Mouse (Mus musculus) C2C12 (cell line): Measurements from ENCODE around the gene Dnajc30. TPM values are rescaled to one million over a fixed set of nuclear protein-coding genes. Genes with fewer than 3 reads are reported as not detected.
A peak's percentile ranks its signal among the peaks of the same experiment; 100 is the strongest.

Experiments used
- H3K27me3 ChIP-seq: one replicate; pipeline ENCODE4 v1.6.1; 2011; ENCODE audit not compliant: control insufficient read depth, insufficient read depth, insufficient read length
- H3K36me3 ChIP-seq: one replicate; pipeline ENCODE4 v1.6.1; 2011; ENCODE audit not compliant: control insufficient read depth, insufficient read depth
- H3K4me3 ChIP-seq: one replicate; pipeline ENCODE4 v1.5.1; 2011; ENCODE audit warnings: mild to moderate bottlenecking, control low read depth; ENCODE audit not compliant: poor library complexity, insufficient read depth, severe bottlenecking
- H3K79me2 ChIP-seq: one replicate; pipeline ENCODE4 v1.6.1; 2011; ENCODE audit not compliant: control insufficient read depth, insufficient read depth
- H3K79me3 ChIP-seq: one replicate; pipeline ENCODE4 v1.6.1; 2011; ENCODE audit warnings: low read depth, control low read depth
- H3ac ChIP-seq: one replicate; pipeline ENCODE3; 2011; ENCODE audit warnings: low read depth; ENCODE audit not compliant: control insufficient read depth, insufficient read length
- CEBPB ChIP-seq: IDR thresholded peaks from one replicate; pipeline ENCODE4 v1.6.1; 2011; ENCODE audit warnings: low read depth, mild to moderate bottlenecking, control low read depth, moderate library complexity
- CTCF ChIP-seq: IDR thresholded peaks from one replicate; pipeline ENCODE4 v1.5.1; 2011; ENCODE audit not compliant: control insufficient read depth, insufficient read depth, insufficient read length
- FOSL1 ChIP-seq: IDR thresholded peaks from one replicate; pipeline ENCODE4 v1.8.0; 2011; ENCODE audit warnings: mild to moderate bottlenecking, low read length; ENCODE audit not compliant: poor library complexity, insufficient read depth, severe bottlenecking
- MAX ChIP-seq: IDR thresholded peaks from one replicate; pipeline ENCODE4 v1.6.1; 2011; ENCODE audit warnings: mild to moderate bottlenecking, control low read depth
- MYOD1 ChIP-seq: IDR thresholded peaks from one replicate; pipeline ENCODE4 v1.6.1; 2011; ENCODE audit warnings: low read depth; ENCODE audit not compliant: control insufficient read depth, insufficient read length
- MYOG ChIP-seq: IDR thresholded peaks from one replicate; pipeline ENCODE4 v1.6.1; 2011; ENCODE audit not compliant: control insufficient read depth, insufficient read length; ENCODE audit errors: extremely low read depth
- USF1 ChIP-seq: IDR thresholded peaks from one replicate; pipeline ENCODE4 v1.6.1; 2011; ENCODE audit warnings: low read depth, mild to moderate bottlenecking, control low read depth, moderate library complexity
- polyA plus RNA-seq: library from polyadenylated mRNA; unstranded; fragments of >200 nt; fragmentation: generic; extraction: Trizol; gene quantifications from one replicate; pipeline ENCODE4 v1.2.1, GENCODE M21; 2012; ENCODE audit warnings: missing spikeins

Gene Dnajc30
- polyA plus RNA-seq, 1 experiment: 16.8 TPM

DNA sequence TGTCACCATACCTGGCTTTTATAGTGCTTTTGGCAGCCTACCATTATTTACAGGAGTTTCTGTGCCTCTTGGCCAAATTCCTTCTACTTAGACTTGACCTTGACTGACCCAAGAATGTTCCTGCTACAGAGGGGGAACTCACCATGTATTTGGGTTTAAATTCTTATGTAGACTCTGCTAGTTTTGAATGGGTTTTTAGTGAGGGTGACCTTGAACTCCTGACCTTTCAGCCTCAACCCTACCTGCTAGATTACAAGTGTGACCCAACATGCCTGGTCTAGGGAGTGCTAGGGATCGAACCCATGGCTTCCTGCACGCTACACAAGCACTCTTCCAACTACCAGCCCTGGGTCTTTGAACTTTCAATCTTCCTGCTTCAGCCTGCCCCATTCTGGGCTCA lies 8.1 kb downstream of the Dnajc30 start:
- no peaks in the 10 kb centered on the region for H3K27me3 ChIP-seq
- no peak overlapping the region for H3K4me3 ChIP-seq
- no peaks in the 10 kb centered on the region for H3K79me3 ChIP-seq
- H3ac ChIP-seq: no peak overlapping the region
- no peaks in the 10 kb centered on the region for H3K79me2 ChIP-seq
- no peak for TF ChIP-seq FOSL1
- H3K36me3 ChIP-seq: no peaks in the 10 kb centered on the region

DNA sequence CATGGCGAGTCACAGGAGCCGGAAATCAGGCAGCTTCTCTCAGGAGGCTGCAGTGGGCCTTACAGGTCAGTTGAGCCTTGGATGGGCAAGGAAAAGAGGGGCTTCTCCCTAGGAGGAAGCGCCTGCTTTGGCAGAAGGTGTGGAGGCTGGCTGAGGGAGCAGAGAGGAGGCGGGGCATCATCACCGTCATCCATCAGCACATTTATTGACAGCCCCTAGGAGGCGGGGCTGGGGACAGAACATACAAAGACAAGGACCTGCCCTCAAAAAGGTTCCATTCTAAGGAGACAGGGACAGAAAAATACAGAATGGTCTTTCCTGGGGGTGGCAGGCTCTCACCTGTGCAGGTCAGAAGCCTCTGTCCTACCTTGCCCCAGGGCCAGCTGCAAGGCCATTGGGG lies 8.7 kb downstream of the Dnajc30 start:
- no peak for TF ChIP-seq CEBPB
- no peak for TF ChIP-seq FOSL1
- TF ChIP-seq MYOG: no peak
- no peak for TF ChIP-seq CTCF
- TF ChIP-seq MYOD1: no peak
- TF ChIP-seq USF1: no peak
- no peak for TF ChIP-seq MAX
- no peaks in the 10 kb centered on the region for H3K27me3 ChIP-seq
- no peak overlapping the region for H3ac ChIP-seq
- no peaks in the 10 kb centered on the region for H3K36me3 ChIP-seq
- no peaks in the 10 kb centered on the region for H3K79me3 ChIP-seq
- no peaks in the 10 kb centered on the region for H3K79me2 ChIP-seq
- no peak overlapping the region for H3K4me3 ChIP-seq

DNA sequence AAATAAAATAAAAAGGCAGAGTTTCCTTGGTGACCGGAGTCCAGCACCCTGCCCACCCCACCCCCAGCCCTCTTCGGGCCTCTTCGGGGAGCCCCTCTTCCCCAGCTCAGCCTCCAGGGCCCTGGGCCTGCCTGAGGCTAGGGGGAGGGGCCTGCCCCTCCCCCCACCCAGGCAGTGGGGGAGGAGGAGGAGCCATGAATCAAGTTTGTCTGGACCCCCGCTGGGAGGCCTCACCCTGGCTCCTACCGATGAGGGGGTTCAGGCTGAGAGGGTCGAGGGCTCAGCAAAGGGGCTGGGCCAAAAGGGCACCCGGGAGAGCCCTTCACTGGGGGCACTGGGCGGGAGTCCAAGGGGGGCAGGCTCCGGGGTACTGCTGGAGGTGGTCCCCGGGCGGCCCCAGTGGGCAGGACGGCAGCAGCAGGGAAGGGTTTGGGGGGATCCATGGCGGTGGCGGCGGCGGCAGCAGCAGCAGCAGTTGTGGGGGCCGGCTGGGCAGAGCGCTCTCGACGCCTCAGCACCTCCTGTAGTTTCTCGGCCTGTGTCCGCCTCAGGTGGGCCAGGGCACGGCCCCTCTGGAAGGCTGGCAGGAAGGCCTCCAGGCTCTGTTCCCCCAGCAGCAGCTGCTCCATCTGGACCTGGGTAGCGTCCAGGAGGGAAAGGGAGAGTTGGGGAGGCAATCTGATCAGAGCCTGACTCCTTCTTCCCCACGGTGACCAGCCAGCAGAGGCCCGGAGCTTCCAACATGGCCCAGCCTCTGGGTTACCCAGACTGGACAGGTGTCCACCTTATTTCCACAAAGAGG lies 9.5 kb downstream of the Dnajc30 start:
- Histone ChIP-seq H3K4me3 (no peak overlapping the region), H3K27me3 (no peaks in the 10 kb centered on the region), H3ac (no peak overlapping the region), H3K79me3 (no peaks in the 10 kb centered on the region), H3K36me3 (no peaks in the 10 kb centered on the region), H3K79me2 (no peaks in the 10 kb centered on the region)
- TF ChIP-seq MYOG (no peak), MYOD1 (no peak), USF1 (no peak), MAX (no peak)

DNA sequence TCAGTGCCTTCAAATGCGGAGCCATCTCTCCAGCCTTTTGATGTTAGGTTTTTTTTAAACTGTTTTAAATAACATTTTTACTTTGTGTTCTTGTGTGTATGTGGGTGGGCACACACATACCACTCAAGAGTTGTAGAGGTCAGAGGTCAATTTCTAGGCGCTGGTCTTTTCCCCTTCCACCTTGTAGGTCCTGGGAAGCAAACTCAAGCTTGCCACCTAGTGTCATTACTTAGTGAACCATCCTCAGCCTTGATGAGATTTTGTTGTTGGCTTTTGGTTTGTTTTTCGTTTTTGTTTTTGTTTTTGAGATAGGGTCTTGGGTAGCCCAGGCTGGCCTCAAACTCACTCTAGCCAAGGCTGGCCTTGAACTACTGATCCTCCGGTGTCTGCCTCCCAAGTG lies 11.7 kb downstream of the Dnajc30 start:
- no peak for TF ChIP-seq MYOG
- no peak for TF ChIP-seq FOSL1
- TF ChIP-seq CEBPB: no peak
- no peak for TF ChIP-seq USF1
- TF ChIP-seq MYOD1: no peak
- no peak overlapping the region for H3K4me3 ChIP-seq
- no peaks in the 10 kb centered on the region for H3K79me3 ChIP-seq
- H3K79me2 ChIP-seq: no peaks in the 10 kb centered on the region
- H3K36me3 ChIP-seq: no peaks in the 10 kb centered on the region
- H3K27me3 ChIP-seq: peaks cover 8% of the 10 kb centered on the region
- H3ac ChIP-seq: no peak overlapping the region

DNA sequence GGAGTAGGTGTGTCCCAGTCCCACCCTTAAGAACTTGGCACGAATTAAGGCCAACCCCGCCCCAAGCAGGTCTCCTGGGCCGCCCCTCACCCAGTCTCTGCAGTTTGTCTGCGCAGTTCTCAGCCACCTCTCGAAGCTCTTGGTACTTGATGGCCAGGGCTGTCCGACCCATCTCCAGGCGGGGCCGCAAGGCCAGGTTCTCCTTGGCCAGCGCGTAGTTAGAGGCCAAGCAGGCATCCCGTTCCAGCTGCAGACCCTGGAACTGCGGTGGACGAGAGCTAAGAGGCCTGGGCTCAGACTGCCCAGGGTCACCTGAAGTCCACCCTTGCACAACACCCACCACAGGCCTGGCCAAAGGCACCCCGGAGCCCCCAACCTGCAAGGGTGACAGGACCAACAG lies 12.4 kb downstream of the Dnajc30 start:
- no peak overlapping the region for H3ac ChIP-seq
- no peak overlapping the region for H3K4me3 ChIP-seq
- H3K79me2 ChIP-seq: no peaks in the 10 kb centered on the region
- TF ChIP-seq FOSL1 (no peak), MYOD1 (no peak), USF1 (no peak), MAX (no peak), MYOG (no peak), CTCF (no peak)
- no peaks in the 10 kb centered on the region for H3K79me3 ChIP-seq
- H3K36me3 ChIP-seq: no peaks in the 10 kb centered on the region
- peaks cover 10% of the 10 kb centered on the region for H3K27me3 ChIP-seq

DNA sequence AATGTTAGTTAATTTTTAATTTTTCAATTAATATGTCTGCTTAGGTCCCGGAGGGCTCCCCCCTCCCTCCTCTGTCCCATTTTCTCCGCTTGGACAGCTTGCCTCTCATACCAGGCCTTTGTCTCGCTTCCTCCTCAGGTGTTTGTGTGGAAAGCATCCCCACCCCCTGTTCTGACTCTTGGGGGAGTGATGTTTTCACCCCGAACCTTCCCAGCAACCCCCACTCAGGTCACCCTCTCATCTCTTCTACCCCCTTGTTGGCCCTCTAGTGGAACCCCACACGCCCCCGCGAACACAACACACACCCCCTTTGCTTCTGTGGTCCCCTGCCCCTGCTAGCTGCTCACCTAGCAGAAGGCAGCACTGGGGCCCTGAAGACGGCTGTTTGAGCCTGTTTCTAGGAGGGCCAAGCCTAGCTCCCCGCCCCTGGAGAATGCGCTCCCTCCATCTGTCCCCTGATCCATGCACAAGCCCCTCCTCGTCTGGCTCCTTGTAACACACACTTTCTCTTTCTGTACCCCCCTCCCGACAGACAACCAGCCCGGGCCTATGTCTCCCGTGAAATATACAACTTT lies 13.0 kb downstream of the Dnajc30 start:
- peak overlapping the region; percentile 34 for H3K4me3 ChIP-seq
- H3K79me2 ChIP-seq: no peaks in the 10 kb centered on the region
- H3ac ChIP-seq: no peak overlapping the region
- no peaks in the 10 kb centered on the region for H3K79me3 ChIP-seq
- TF ChIP-seq MYOD1 (no peak), MYOG (no peak)
- H3K36me3 ChIP-seq: no peaks in the 10 kb centered on the region
- H3K27me3 ChIP-seq: peaks cover 15% of the 10 kb centered on the region
